Mouse (Mus musculus) stomach, postnatal 0 days (tissue): ENCODE results near the gene Tex101. TPM values are rescaled to one million over a fixed set of nuclear protein-coding genes. Genes with fewer than 3 reads are reported as not detected.

Experiments used
- ATAC-seq: fragments of 200-750 bp; cut with Nextera tagmentation; 2 replicates; pipeline ENCODE4 v1.8.0; 2017; ENCODE audit not compliant: low FRiP score, low TSS enrichment
- DNase-seq: peaks from one replicate; pipeline ENCODE4 v3.0.0-alpha.2; 2016; ENCODE audit warnings: low spot score
- H3K27ac ChIP-seq: fragments of 300-500 bp; sonication (generic); replicated peaks from 2 replicates; pipeline ENCODE4 v1.5.1; 2014; ENCODE audit warnings: mild to moderate bottlenecking, control low read depth
- H3K27me3 ChIP-seq: fragments of 300-500 bp; sonication (generic); 2 replicates; pipeline ENCODE4 v1.6.1; 2014; ENCODE audit warnings: low read length; ENCODE audit not compliant: control insufficient read depth, insufficient read depth
- H3K36me3 ChIP-seq: fragments of 300-500 bp; sonication (generic); 2 replicates; pipeline ENCODE4 v1.6.1; 2014; ENCODE audit warnings: low read length, mixed read lengths; ENCODE audit not compliant: control insufficient read depth, insufficient read depth
- H3K4me1 ChIP-seq: fragments of 300-500 bp; sonication (generic); replicated peaks from 2 replicates; pipeline ENCODE4 v1.6.1; 2014; ENCODE audit warnings: antibody characterized with exemption; ENCODE audit not compliant: control insufficient read depth, insufficient read depth
- H3K4me2 ChIP-seq: fragments of 300-500 bp; sonication (generic); replicated peaks from 2 replicates; pipeline ENCODE4 v1.6.1; 2014; ENCODE audit warnings: low read depth, mild to moderate bottlenecking, control low read depth, moderate library complexity
- H3K4me3 ChIP-seq: fragments of 300-500 bp; sonication (generic); 2 replicates; pipeline ENCODE4 v1.5.1; 2014; ENCODE audit warnings: low read depth, low read length, control low read depth
- H3K9ac ChIP-seq: fragments of 300-500 bp; sonication (generic); 2 replicates; pipeline ENCODE4 v1.6.1; 2014; ENCODE audit warnings: mild to moderate bottlenecking, low read length, control low read depth, mixed read lengths
- H3K9me3 ChIP-seq: fragments of 300-500 bp; sonication (generic); 2 replicates; pipeline ENCODE4 v1.6.1; 2016; ENCODE audit warnings: low read length; ENCODE audit not compliant: control insufficient read depth
- CTCF ChIP-seq: IDR thresholded peaks from 2 replicates; pipeline ENCODE4 v1.5.1; 2016; ENCODE audit warnings: antibody characterized with exemption, low read depth, mild to moderate bottlenecking, moderate library complexity
- EP300 ChIP-seq: optimal IDR thresholded peaks from 2 replicates; pipeline ENCODE3; 2016; ENCODE audit warnings: antibody characterized with exemption
- WGBS: fragments of 180-500 bp; shearing (Covaris S2); extraction: QIAGEN DNeasy Blood & Tissue Kit; methylation state at CpG from one replicate; pipeline ENCODE4 v1.1.7; 2014; 5-methylcytosine and 5-hydroxymethylcytosine counted together
- polyA plus RNA-seq: library from polyadenylated mRNA; unstranded; fragments of >200 nt; fragmentation: Nextera tagmentation; extraction: Ambion mirVana; gene quantifications from 2 replicates; pipeline ENCODE4 v1.2.1, GENCODE M21; 2015

Tex101 gene
- polyA plus RNA-seq, 1 experiment from 2014 or later, result 0.15 TPM

GRCm38 (mm10) chr7:24671944-24672439 is 4.5 kb downstream of the Tex101 start:
- Histone ChIP-seq H3K27ac (no peak overlapping the region), H3K9me3 (no peaks in the 10 kb centered on the region), H3K4me1 (no peaks in the 10 kb centered on the region), H3K4me3 (no peak overlapping the region), H3K27me3 (no peaks in the 10 kb centered on the region), H3K9ac (no peak overlapping the region), H3K36me3 (no peaks in the 10 kb centered on the region), H3K4me2 (no peak overlapping the region)
- no peak for ATAC-seq
- 90% methylated on average over 23 of the region's 23 CpGs for WGBS
- DNase-seq, result no peak
- TF ChIP-seq CTCF, result no peak
- no peak for TF ChIP-seq EP300

GRCm38 (mm10) chr7:24664959-24665358 is 11.5 kb downstream of the Tex101 start:
- no peak for TF ChIP-seq CTCF
- no peak for TF ChIP-seq EP300
- DNase-seq (no peak), ATAC-seq (no peak)
- Histone ChIP-seq H3K27me3 (no peaks in the 10 kb centered on the region), H3K9me3 (no peaks in the 10 kb centered on the region), H3K36me3 (no peaks in the 10 kb centered on the region), H3K4me1 (no peaks in the 10 kb centered on the region), H3K27ac (no peak overlapping the region), H3K4me3 (no peak overlapping the region), H3K9ac (no peak overlapping the region), H3K4me2 (no peak overlapping the region)
- WGBS, result 78% methylated on average over 9 of the region's 9 CpGs

DNA sequence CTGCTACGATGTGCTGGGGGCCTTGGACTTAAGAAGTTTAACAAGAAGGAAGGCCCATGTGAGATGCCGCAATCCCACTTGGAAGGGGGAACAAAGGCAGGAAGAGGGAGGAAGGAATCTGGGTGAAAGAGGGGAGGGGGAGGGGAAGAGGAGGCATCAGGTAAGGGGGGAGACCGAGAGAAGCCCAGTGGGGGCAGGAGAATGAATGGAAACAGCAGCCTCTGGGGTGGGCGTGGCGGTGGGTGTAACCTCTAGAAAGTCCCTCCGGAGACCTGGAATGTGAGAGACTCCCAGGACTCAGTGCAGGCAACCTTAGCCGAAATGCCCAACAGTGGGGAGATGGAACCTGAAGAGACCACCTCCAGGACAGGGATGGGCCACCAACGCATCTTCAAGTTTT is 12.2 kb downstream of the Tex101 start:
- Histone ChIP-seq H3K4me1 (no peaks in the 10 kb centered on the region), H3K36me3 (no peaks in the 10 kb centered on the region), H3K9ac (no peak overlapping the region), H3K27me3 (no peaks in the 10 kb centered on the region), H3K4me3 (no peak overlapping the region), H3K4me2 (no peak overlapping the region), H3K9me3 (no peaks in the 10 kb centered on the region), H3K27ac (no peak overlapping the region)
- DNase-seq (no peak), ATAC-seq (no peak)
- 38% methylated on average over 8 of the region's 8 CpGs for WGBS
- TF ChIP-seq EP300, result no peak
- TF ChIP-seq CTCF, result no peak

- Histone ChIP-seq H3K27me3 (no peaks in the 10 kb centered on the region), H3K9me3 (no peaks in the 10 kb centered on the region), H3K27ac (no peak overlapping the region), H3K4me3 (no peak overlapping the region), H3K36me3 (no peaks in the 10 kb centered on the region), H3K4me1 (no peaks in the 10 kb centered on the region), H3K4me2 (no peak overlapping the region), H3K9ac (no peak overlapping the region)
- TF ChIP-seq CTCF, result peak; percentile 97
- no peak for TF ChIP-seq EP300
- DNase-seq (peak; percentile 79), ATAC-seq (peak; percentile 60)
- 12% methylated on average over 8 of the region's 8 CpGs for WGBS
Observed at GRCm38 (mm10) chr7:24662575-24662974, 13.9 kb downstream of the Tex101 start.

DNA sequence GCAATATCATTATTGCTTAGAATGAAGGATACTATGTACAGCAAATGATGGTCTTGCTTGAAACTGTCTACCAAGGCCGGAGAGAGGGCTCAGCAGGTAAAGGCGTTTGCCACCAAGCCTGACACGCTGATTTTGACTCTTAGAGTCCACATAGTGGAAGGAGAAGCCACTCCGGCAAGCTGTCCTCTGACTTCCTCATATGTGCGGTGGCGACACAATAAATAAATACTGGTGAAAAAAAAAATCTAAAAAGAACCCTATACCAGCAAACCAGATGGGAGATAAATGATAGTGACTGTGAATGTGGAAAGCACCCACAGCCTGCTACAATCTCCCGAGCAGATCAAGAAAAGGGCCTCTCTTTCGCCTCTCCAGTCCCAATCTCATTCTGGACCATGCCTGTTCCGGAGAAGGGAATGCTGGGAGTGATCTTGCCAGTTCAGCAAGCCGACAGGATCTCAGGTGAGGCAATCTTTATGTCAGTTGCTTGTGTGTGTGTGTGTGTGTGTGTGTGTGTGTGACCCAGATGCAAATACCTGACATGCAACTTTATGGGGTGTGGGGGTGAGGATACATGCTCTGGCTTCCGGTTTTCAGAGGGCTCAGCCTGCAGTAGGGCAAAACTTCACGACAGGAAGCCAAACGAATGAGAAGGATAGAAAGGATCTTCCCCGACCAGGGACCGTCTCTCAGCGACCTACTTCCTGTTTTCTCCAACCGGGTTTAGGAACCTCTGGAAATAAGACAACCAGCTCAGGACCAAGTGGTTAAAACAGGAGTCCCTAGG is 15.2 kb downstream of the Tex101 start:
- no peak for ATAC-seq
- WGBS, result 63% methylated on average over 17 of the region's 17 CpGs

GRCm38 (mm10) chr7:24659737-24660357 is 16.6 kb downstream of the Tex101 start:
- DNase-seq (no peak), ATAC-seq (0 out of 2 replicates have a peak, but pooled peaks have one; percentile 34)
- no peaks in the 10 kb centered on the region for H3K9me3 ChIP-seq
- H3K27me3 ChIP-seq, result no peaks in the 10 kb centered on the region
- H3K27ac ChIP-seq, result no peak overlapping the region
- no peaks in the 10 kb centered on the region for H3K36me3 ChIP-seq
- H3K9ac ChIP-seq, result no peak overlapping the region
- no peaks in the 10 kb centered on the region for H3K4me1 ChIP-seq
- 40% methylated on average over 12 of the region's 12 CpGs for WGBS
- TF ChIP-seq CTCF, result no peak
- no peak for TF ChIP-seq EP300
- H3K4me3 ChIP-seq, result no peak overlapping the region
- H3K4me2 ChIP-seq, result no peak overlapping the region

More for the DNA sequence above, 15.2 kb downstream of the Tex101 start:
- Histone ChIP-seq H3K4me1 (no peaks in the 10 kb centered on the region), H3K9me3 (no peaks in the 10 kb centered on the region), H3K27me3 (no peaks in the 10 kb centered on the region), H3K27ac (no peak overlapping the region), H3K36me3 (no peaks in the 10 kb centered on the region), H3K4me3 (no peak overlapping the region), H3K9ac (no peak overlapping the region), H3K4me2 (no peak overlapping the region)
- TF ChIP-seq EP300, result no peak
- TF ChIP-seq CTCF, result no peak
- DNase-seq, result no peak
